Mouse (Mus musculus) adrenal gland, postnatal 0 days (tissue): ENCODE measurements around the gene Nfe2l1. TPM values are rescaled to one million over a fixed set of nuclear protein-coding genes. Genes with fewer than 3 reads are reported as not detected.

Source experiments
- microRNA-seq: library from miRNA; unstranded; fragments of <30 nt; microRNA quantifications from one replicate; pipeline ENCODE4, GENCODE M21; 2016; ENCODE audit warnings: borderline replicate concordance; ENCODE audit not compliant: insufficient number of aligned reads
- polyA plus RNA-seq: library from polyadenylated mRNA; unstranded; fragments of >200 nt; fragmentation: Nextera tagmentation; extraction: Ambion mirVana; gene quantifications from 2 replicates; pipeline ENCODE4 v1.2.1, GENCODE M21; 2015

Nfe2l1 gene
- 55.8 and 96.5 TPM in 2 replicates for polyA plus RNA-seq

DNA sequence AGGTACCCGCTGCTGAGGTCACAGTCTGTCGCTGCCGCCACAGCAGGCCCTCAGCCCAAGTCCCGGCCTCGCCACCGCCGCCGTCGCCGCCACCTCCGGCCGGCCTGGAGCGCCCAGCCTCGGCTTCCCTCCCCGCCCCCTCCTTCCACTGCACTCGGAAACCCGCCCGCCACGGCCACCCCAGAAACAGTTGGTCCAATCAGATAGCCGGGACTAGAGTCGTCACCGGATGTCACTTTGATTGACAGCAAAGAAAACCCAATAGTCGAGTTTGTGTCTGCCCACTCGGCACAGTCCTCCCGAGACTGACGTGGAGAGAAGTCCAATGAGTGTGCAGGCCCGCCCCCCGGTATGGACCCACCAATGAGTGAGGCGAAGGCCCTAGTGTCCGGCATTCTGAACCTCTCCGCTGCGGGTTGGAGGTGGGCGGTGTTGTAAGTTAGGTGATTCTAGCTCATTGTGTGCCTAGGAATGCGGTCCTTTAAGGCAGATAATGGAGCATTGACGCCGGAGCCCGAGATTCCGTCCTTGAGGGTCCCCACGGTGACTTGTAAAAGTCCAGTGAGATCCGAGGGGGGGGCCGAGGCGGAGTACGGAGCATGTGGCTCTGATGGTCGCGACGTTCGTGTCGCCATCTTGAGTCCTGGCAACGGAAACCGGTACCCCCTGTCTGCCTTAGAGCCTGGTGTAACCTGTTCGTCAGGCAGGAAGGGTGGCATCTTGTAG lies at the start of gene Nfe2l1:
Gene Nfe2l1 (minus strand): TSS at position 156 of the 726 bp plus-strand sequence.

GRCm38 (mm10) chr11:96849681-96850467 lies 20.1 kb upstream of the Nfe2l1 start, which contains the start of gene Copz2:
Gene Copz2, plus strand, starts transcription at chr11:96849870.

DNA sequence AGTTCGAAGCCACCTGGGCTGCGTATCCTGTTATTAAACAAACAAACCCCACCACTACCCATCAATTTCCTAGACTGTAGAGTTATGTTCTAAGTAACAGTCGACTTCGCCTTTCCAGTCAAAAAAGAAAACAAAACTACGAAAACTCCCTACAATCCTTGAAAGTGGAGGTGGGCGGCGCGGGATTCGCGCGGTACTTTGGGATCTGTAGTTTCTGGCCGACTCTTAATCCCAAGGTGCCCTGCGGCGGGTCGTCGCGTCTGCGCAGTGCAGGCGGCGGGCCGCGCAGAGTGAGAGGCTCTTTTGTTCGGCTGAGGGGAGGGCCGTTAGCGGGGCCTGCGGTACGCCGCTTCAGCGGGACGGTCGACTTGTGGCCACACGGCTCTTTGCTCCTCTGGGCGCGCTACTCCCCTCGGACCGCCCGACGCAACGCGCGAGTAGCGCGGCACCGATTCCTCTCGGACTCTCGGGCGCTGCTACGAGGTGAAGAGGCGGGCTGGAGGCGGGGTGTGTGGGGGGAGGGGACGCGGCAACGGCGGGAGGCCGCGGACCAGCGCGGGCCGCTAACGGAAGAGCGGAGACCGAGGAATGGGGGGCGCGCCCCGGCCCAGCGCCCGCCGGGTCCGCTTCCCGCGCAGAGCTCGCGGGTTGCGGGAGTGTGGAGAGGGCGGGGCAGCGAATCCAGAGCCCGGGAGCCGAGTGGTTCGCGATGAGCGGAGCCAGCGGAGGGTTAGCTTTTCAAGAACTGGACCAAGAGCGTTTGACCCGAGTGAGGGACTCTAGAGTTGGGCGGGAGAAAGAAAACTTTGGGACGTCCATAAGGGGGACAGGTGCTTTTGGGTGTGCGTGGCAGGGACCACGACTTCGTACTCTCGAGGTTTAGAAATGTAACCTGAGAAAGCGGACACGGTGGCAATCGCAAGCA lies 40.6 kb downstream of the Nfe2l1 start, which contains the start of gene Cbx1:
Gene Cbx1 (plus strand): TSS at position 257 of the 925 bp plus-strand sequence.

DNA sequence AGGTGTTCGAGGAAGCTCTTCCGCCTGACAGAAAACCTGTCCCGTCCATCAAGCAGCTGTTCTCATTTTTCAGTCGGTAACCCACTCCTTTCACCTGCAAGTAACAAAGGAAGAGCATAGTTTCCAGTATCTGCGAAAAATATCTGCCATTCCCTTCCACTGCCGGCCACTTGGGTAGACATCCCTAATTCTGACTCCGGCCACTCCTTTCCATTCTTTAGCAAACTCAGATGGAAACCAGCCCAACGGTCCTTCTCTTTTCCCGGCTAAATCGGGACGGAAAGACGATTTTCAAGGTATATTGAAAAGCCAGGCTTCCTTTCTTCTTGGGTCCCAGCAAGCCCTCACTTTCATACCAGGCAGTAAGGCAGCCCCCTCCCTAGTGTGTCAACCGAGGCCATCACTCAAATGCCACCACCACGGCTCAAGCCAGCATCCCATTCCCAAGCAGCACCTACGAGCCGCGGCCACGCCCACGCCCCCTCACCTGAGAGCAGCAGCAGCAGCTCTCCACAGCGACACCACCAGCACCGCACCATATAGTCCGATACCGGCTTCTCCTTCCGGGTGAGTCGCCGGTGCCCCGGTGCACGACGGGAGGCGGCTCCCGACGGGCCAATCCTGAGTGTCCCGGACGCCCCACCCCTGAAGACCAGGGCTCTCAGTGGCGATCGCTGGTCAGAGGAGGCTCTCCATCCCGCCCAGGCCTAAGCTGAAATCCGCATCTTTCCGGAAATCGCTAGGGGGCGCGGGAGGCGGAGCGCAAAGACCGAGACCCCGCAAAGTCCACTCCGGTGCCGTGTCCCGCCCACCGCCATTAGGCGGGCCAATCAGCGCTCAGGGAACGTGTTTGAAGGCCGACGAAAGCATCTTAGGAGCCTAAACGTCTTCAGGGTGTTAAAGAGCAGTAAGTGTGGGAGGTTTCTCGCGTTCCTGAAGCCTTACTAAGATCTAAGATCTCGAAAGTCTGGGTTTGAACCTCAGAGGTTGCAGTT lies 52.5 kb downstream of the Nfe2l1 start, which contains the start of gene Snx11:
Gene Snx11 (minus strand): TSS at position 592 of the 995 bp plus-strand sequence.

Small RNAs within 50 kb of the gene (microRNA-seq; reads per million reads assigned to microRNA genes)
- 264 reads per million, percentile 56 among the genes with 10 or more reads in this experiment for gene Mir152

Other genes with a start within 250 kb of the Nfe2l1 start
- gene Snx11, start 52.4 kb downstream of the Nfe2l1 start, polyA plus RNA-seq: 10.9 and 12.8 TPM in 2 replicates
- 44.7 and 58.2 TPM in 2 replicates for gene Cbx1, start 40.8 kb downstream of the Nfe2l1 start, polyA plus RNA-seq
- gene Copz2, start 19.9 kb upstream of the Nfe2l1 start, polyA plus RNA-seq: 116 and 179 TPM in 2 replicates
- 67.4 and 76.8 TPM in 2 replicates for gene Cdk5rap3, start 86.5 kb upstream of the Nfe2l1 start, polyA plus RNA-seq
- gene Prr15l, start 98.1 kb upstream of the Nfe2l1 start, polyA plus RNA-seq: 1.4 and 1.9 TPM in 2 replicates
- 26.1 and 40.0 TPM in 2 replicates for gene Pnpo, start 114.0 kb upstream of the Nfe2l1 start, polyA plus RNA-seq
- gene Sp2, start 153.0 kb upstream of the Nfe2l1 start, polyA plus RNA-seq: 13.0 and 14.4 TPM in 2 replicates
- gene Sp6, start 183.4 kb upstream of the Nfe2l1 start, polyA plus RNA-seq: not detected in 2 replicates
- gene Scrn2, start 200.0 kb upstream of the Nfe2l1 start, polyA plus RNA-seq: 19.7 and 38.7 TPM in 2 replicates
- 1.7 TPM in 2 replicates for gene Lrrc46, start 211.4 kb upstream of the Nfe2l1 start, polyA plus RNA-seq
- gene Mrpl10, start 211.6 kb upstream of the Nfe2l1 start, polyA plus RNA-seq: 60.0 and 107 TPM in 2 replicates
- gene Osbpl7, start 220.7 kb upstream of the Nfe2l1 start, polyA plus RNA-seq: 5.1 and 9.9 TPM in 2 replicates